Mouse (Mus musculus) megakaryocyte, embryonic 14.5 days (primary cell): ENCODE measurements around the gene Vtn.

Experiments used
- FLI1 ChIP-seq: IDR thresholded peaks from 2 replicates; pipeline ENCODE4 v1.6.1; 2012; ENCODE audit warnings: low read length, inconsistent platforms, mixed read lengths
- GATA1 ChIP-seq: IDR thresholded peaks from 3 replicates; pipeline ENCODE4 v1.6.1; 2012; ENCODE audit warnings: mixed read lengths, low read length, inconsistent platforms, borderline replicate concordance

DNA sequence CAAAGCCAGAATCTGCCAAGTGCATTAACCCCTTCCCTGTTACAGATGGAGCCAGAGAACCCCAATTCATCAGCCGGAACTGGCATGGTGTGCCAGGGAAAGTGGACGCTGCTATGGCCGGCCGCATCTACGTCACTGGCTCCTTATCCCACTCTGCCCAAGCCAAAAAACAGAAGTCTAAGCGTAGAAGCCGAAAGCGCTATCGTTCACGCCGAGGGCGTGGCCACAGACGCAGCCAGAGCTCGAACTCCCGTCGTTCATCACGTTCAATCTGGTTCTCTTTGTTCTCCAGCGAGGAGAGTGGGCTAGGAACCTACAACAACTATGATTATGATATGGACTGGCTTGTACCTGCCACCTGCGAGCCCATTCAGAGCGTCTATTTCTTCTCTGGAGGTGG, 2.6 kb downstream of the Vtn start:
- no peak for TF ChIP-seq GATA1
- TF ChIP-seq FLI1 = no peak
